ENCODE assay signal across 7 mouse cellular contexts in the genomic region with DNA sequence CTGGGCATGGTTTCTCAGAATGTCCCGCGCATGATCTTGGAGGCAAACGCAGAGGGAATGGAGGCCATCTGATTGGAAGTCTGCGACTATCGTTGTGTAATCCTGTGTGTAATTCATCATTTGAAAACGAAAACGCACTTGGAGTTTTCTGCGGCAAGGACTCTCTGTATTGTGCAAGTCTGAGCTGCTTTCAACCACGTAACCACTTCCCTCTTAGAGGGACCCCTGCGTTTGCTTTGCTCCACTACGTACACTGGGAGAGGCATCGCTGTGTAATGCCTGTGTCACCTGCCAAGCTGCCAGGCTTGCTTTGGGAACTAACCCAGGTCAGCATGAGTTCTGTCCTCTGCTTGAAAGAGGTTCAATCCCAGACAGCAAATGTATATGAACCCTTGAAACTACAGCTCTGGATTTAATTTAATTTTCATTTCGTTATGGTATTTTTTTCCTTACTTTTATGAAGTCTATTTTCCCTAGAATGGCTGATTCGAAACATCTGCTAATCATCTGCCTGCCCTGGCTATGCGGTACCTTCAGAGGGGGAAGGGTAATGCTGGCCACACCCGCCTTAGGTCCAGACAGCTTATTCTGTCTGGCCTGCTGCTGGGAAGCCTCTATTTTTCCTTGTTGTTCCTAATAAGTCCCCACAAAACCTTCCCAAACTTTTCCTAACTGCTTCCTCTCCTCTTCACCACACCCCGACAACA.
DNase-seq lines count a peak whose midpoint lies in the region; ATAC-seq and TF ChIP-seq lines count a peak whose summit lies in the region.

No protein-coding gene starts in this region.

- H3K36me3 ChIP-seq in lung, embryonic 15.5 days: no peaks in the 10 kb centered on the region
- H3K36me3 ChIP-seq in stomach, postnatal 0 days (ENCODE audit: control insufficient read depth, insufficient read depth, low read length): no peaks in the 10 kb centered on the region

- peak overlapping the region; percentile 5; the same call in 1 of the 2 replicates for H3K4me3 ChIP-seq in lung, embryonic 15.5 days
- peak overlapping the region; percentile 23; the same call in 1 of the 2 replicates for H3K4me3 ChIP-seq in stomach, postnatal 0 days (ENCODE audit: low read depth, low read length)

- no peak overlapping the region for H3K9ac ChIP-seq in lung, embryonic 15.5 days
- no peak overlapping the region for H3K9ac ChIP-seq in stomach, postnatal 0 days (ENCODE audit: low read length)

- peak overlapping the region; percentile 35 for H3K4me2 ChIP-seq in lung, embryonic 15.5 days
- peak overlapping the region; percentile 45 for H3K4me2 ChIP-seq in stomach, postnatal 0 days (replicated peaks; ENCODE audit: low read depth)

- no peak overlapping the region for H3K27ac ChIP-seq in lung, embryonic 15.5 days
- H3K27ac ChIP-seq in stomach, postnatal 0 days (replicated peaks): peak overlapping the region; percentile 71

- ATAC-seq in hematopoietic stem cell, adult 5-6 weeks (replicated peaks in 1 of 2; ENCODE audit: insufficient read depth in 1 of 2, low FRiP score in 2 of 2, low TSS enrichment in 1 of 2, low read depth in 1 of 2, poor library complexity in 2 of 2, severe bottlenecking in 2 of 2): peak; percentile 98 to 99
- peak; percentile 82; the same call in 1 of the 2 replicates for ATAC-seq in lung, embryonic 15.5 days (ENCODE audit: borderline replicate concordance, extremely low read depth, low FRiP score, low TSS enrichment)
- peak; percentile 85; the same call in 1 of the 2 replicates for ATAC-seq in stomach, postnatal 0 days (ENCODE audit: low FRiP score, low TSS enrichment)

- 53% methylated on average over 17 of the region's 17 CpGs for WGBS in lung, embryonic 15.5 days
- WGBS in stomach, postnatal 0 days: 34% methylated on average over 17 of the region's 17 CpGs

- intact Hi-C loops in left cerebral cortex, postnatal 36 days (cut with DNase I): no loop called here

- H3K9me3 ChIP-seq in lung, embryonic 15.5 days: no peaks in the 10 kb centered on the region
- no peaks in the 10 kb centered on the region for H3K9me3 ChIP-seq in stomach, postnatal 0 days (ENCODE audit: control insufficient read depth, low read length)

- no peak for TF ChIP-seq EP300 in stomach, postnatal 0 days (optimal IDR thresholded peaks at IDR 0.05)

- H3K4me1 ChIP-seq in lung, embryonic 15.5 days: no peaks in the 10 kb centered on the region
- no peaks in the 10 kb centered on the region for H3K4me1 ChIP-seq in stomach, postnatal 0 days (replicated peaks; ENCODE audit: control insufficient read depth, insufficient read depth)

- H3K27me3 ChIP-seq in lung, embryonic 15.5 days: no peaks in the 10 kb centered on the region
- H3K27me3 ChIP-seq in stomach, postnatal 0 days (ENCODE audit: control insufficient read depth, insufficient read depth, low read length): no peaks in the 10 kb centered on the region

- DNase-seq in kidney, postnatal 10 days: peak; percentile 6
- DNase-seq in kidney, postnatal 14 days: no peak
- peak; percentile 12 for DNase-seq in adrenal gland, postnatal 10 days
- no peak for DNase-seq in stomach, postnatal 0 days (ENCODE audit: low spot score)
- DNase-seq in left cerebral cortex, postnatal 36 days (ENCODE audit: low spot score in 2 of 2): no peak

- TF ChIP-seq CTCF in stomach, postnatal 0 days (IDR thresholded peaks at IDR 0.05; ENCODE audit: low read depth): peak; percentile 18; the same call in 1 of the 2 replicates

Comparison
In these comparisons a context has a peak if more than half of its experiments do, and no peak if none do; other contexts are left out.
1. DNase-seq: peak in kidney, postnatal 10 days (single experiment) and adrenal gland, postnatal 10 days (single experiment); none in kidney, postnatal 14 days (single experiment), stomach, postnatal 0 days (single experiment) and left cerebral cortex, postnatal 36 days (0 of 2).
2. Peak in every context shown above with its lines, with median percentiles within 50 percentile points of each other: ATAC-seq.